ENCODE assay signal across 13 mouse cellular contexts in genomic region chr10:79991099-79991498, GRCm38 (mm10). TPM values are rescaled to one million over a fixed set of nuclear protein-coding genes. Genes with fewer than 3 reads are reported as not detected.
DNase-seq lines count a peak whose midpoint lies in the region; ATAC-seq and TF ChIP-seq lines count a peak whose summit lies in the region.
"Had no signal": no experiment of that assay in that cellular context is flagged by ENCODE, and none has a peak within 500 bp of the region (broad histone marks: within the 10 kb centered on the region; RNA-seq: fewer than 3 reads in every experiment).

No protein-coding gene starts in this region.

- 58% methylated on average over 12 of the region's 12 CpGs for WGBS in kidney, embryonic 14.5 days
- 75% methylated on average over 12 of the region's 12 CpGs for WGBS in intestine, embryonic 14.5 days

- no peak overlapping the region for H3K27ac ChIP-seq in kidney, embryonic 14.5 days (ENCODE audit: low read depth, low read length)
- no peak overlapping the region for H3K27ac ChIP-seq in testis, adult 2 months (ENCODE audit: control insufficient read depth, insufficient read depth, low read depth, low read length)
- no peak overlapping the region for H3K27ac ChIP-seq in intestine, embryonic 14.5 days (ENCODE audit: low read depth)

- peaks cover 32% of the 10 kb centered on the region for H3K36me3 ChIP-seq in kidney, embryonic 14.5 days (ENCODE audit: control insufficient read depth, insufficient read depth, low read length)
- no peaks in the 10 kb centered on the region for H3K36me3 ChIP-seq in testis, adult 2 months (ENCODE audit: control insufficient read depth, insufficient read depth, low read length)
- H3K36me3 ChIP-seq in intestine, embryonic 14.5 days (ENCODE audit: control insufficient read depth, insufficient read depth, low read length) = peaks cover 48% of the 10 kb centered on the region

- peaks cover 25% of the 10 kb centered on the region for H3K4me1 ChIP-seq in kidney, embryonic 14.5 days (ENCODE audit: control insufficient read depth, insufficient read depth, low read length)
- H3K4me1 ChIP-seq in testis, adult 2 months (ENCODE audit: control insufficient read depth, insufficient read depth, low read length) = peaks cover 22% of the 10 kb centered on the region
- peaks cover 27% of the 10 kb centered on the region for H3K4me1 ChIP-seq in intestine, embryonic 14.5 days (replicated peaks; ENCODE audit: control insufficient read depth, insufficient read depth, low read length)

- H3K9ac ChIP-seq in kidney, embryonic 14.5 days (ENCODE audit: low read depth, low read length) = no peak overlapping the region
- H3K9ac ChIP-seq in intestine, embryonic 14.5 days (ENCODE audit: low read length) = no peak overlapping the region

- no peaks in the 10 kb centered on the region for H3K27me3 ChIP-seq in kidney, embryonic 14.5 days (ENCODE audit: control insufficient read depth, insufficient read depth, low read length)
- H3K27me3 ChIP-seq in testis, adult 2 months (ENCODE audit: control insufficient read depth, insufficient read depth, low read length) = no peaks in the 10 kb centered on the region; the same call in 1 of the 2 replicates
- no peaks in the 10 kb centered on the region for H3K27me3 ChIP-seq in intestine, embryonic 14.5 days (replicated peaks; ENCODE audit: control insufficient read depth, insufficient read depth, low read length)

- H3K4me2 ChIP-seq in kidney, embryonic 14.5 days (replicated peaks; ENCODE audit: low read depth, low read length) = no peak overlapping the region; the same call in 1 of the 2 replicates
- peak overlapping the region; percentile 74 for H3K4me2 ChIP-seq in intestine, embryonic 14.5 days (ENCODE audit: low read length)

- no peak for ATAC-seq in kidney, embryonic 14.5 days (ENCODE audit: low FRiP score, low TSS enrichment)
- no peak for ATAC-seq in intestine, embryonic 14.5 days (replicated peaks; ENCODE audit: low FRiP score, low TSS enrichment, low read depth)

- DNase-seq in kidney, adult 11 months = no peak
- no peak for DNase-seq in testis, postnatal 14 days (ENCODE audit: low spot score)
- no peak for DNase-seq in intestine, embryonic 14.5 days (ENCODE audit: low spot score)
- DNase-seq in adrenal gland, postnatal 4 days (ENCODE audit: low spot score in 2 of 2) = no peak
- DNase-seq in retina, postnatal 1 day = no peak
- DNase-seq: adrenal gland, postnatal 14 days; cerebellum, adult 8-10 months; thymus, postnatal 14 days had no signal

- H3K4me3 ChIP-seq in kidney, embryonic 14.5 days (ENCODE audit: low read length) = peak overlapping the region; percentile 14
- peak overlapping the region; percentile 41 for H3K4me3 ChIP-seq in testis, adult 2 months (ENCODE audit: control insufficient read depth, low read depth, low read length)
- peak overlapping the region; percentile 18 for H3K4me3 ChIP-seq in intestine, embryonic 14.5 days (ENCODE audit: low read depth, low read length)

- no peak for TF ChIP-seq POLR2A in testis, adult 2 months (IDR thresholded peaks at IDR 0.05; ENCODE audit: control insufficient read depth, low read depth, low read length)

- TF ChIP-seq CTCF in testis, adult 2 months (IDR thresholded peaks at IDR 0.05; ENCODE audit: control insufficient read depth, insufficient read depth, insufficient replicate concordance, low read depth, low read length) = no peak

- H3K9me3 ChIP-seq in kidney, embryonic 14.5 days (ENCODE audit: control insufficient read depth, low read length) = peaks cover 9% of the 10 kb centered on the region; the same call in 1 of the 2 replicates
- peaks cover 6% of the 10 kb centered on the region; the same call in 1 of the 2 replicates for H3K9me3 ChIP-seq in intestine, embryonic 14.5 days (ENCODE audit: control insufficient read depth, low read length)

RNA-seq across cellular contexts. Expression of gene Cnn2, which starts 2.7 kb away (rescaled TPM):
- 186 and 220 TPM in 2 replicates for polyA plus RNA-seq in kidney, embryonic 14.5 days (2014; fragmentation: Nextera tagmentation; extraction: Ambion mirVana)
- 4.4 and 6.8 TPM in 2 replicates for polyA plus RNA-seq in testis, adult 2 months (2012; rRNA removed)
- polyA plus RNA-seq in intestine, embryonic 14.5 days (2014; fragmentation: Nextera tagmentation; extraction: Ambion mirVana) = 320 and 368 TPM in 2 replicates
- 10 to 100 TPM; 40.9 to 48.7 TPM for total RNA-seq in adrenal gland, postnatal 4 days (2021)

RNA-seq across cellular contexts. Expression of gene Abca7, which starts 5.2 kb away (rescaled TPM):
- polyA plus RNA-seq in kidney, embryonic 14.5 days (2014; fragmentation: Nextera tagmentation; extraction: Ambion mirVana) = 1.8 and 2.7 TPM in 2 replicates
- 2.2 and 2.3 TPM in 2 replicates for polyA plus RNA-seq in testis, adult 2 months (2012; rRNA removed)
- 3.7 and 3.8 TPM in 2 replicates for polyA plus RNA-seq in intestine, embryonic 14.5 days (2014; fragmentation: Nextera tagmentation; extraction: Ambion mirVana)
- total RNA-seq in adrenal gland, postnatal 4 days (2021) = 10 to 100 TPM; 21.9 to 23.0 TPM

RNA-seq across cellular contexts. Expression of gene Tmem259, which starts 7.0 kb away (rescaled TPM):
- 18.8 and 27.8 TPM in 2 replicates for polyA plus RNA-seq in kidney, embryonic 14.5 days (2014; fragmentation: Nextera tagmentation; extraction: Ambion mirVana)
- polyA plus RNA-seq in testis, adult 2 months (2012; rRNA removed) = 202 and 209 TPM in 2 replicates
- polyA plus RNA-seq in intestine, embryonic 14.5 days (2014; fragmentation: Nextera tagmentation; extraction: Ambion mirVana) = 14.4 and 17.5 TPM in 2 replicates
- total RNA-seq in adrenal gland, postnatal 4 days (2021) = 100 to 1,000 TPM; 146 to 147 TPM

RNA-seq across cellular contexts. Expression of gene Grin3b, which starts 20.6 kb away (rescaled TPM):
- polyA plus RNA-seq in kidney, embryonic 14.5 days (2014; fragmentation: Nextera tagmentation; extraction: Ambion mirVana) = 0.19 and 0.29 TPM in 2 replicates
- 17.4 and 18.9 TPM in 2 replicates for polyA plus RNA-seq in testis, adult 2 months (2012; rRNA removed)
- polyA plus RNA-seq in intestine, embryonic 14.5 days (2014; fragmentation: Nextera tagmentation; extraction: Ambion mirVana) = 0.23 and 0.28 TPM in 2 replicates
- under 1 TPM; 0.25 to 0.39 TPM for total RNA-seq in adrenal gland, postnatal 4 days (2021)
- total RNA-seq: adrenal gland, postnatal 14 days; hematopoietic stem cell, adult 5-6 weeks; neutrophil, adult 5-6 weeks had no signal
- polyA plus RNA-seq: large intestine, adult 2 months had no signal

RNA-seq across cellular contexts. Expression of gene Arhgap45, which starts 25.4 kb away (rescaled TPM):
- polyA plus RNA-seq in kidney, embryonic 14.5 days (2014; fragmentation: Nextera tagmentation; extraction: Ambion mirVana) = 4.8 and 7.7 TPM in 2 replicates
- polyA plus RNA-seq in testis, adult 2 months (2012; rRNA removed) = 2.1 and 3.4 TPM in 2 replicates
- 6.8 and 8.0 TPM in 2 replicates for polyA plus RNA-seq in intestine, embryonic 14.5 days (2014; fragmentation: Nextera tagmentation; extraction: Ambion mirVana)
- total RNA-seq in adrenal gland, postnatal 4 days (2021) = 1 to 10 TPM; 7.1 to 8.5 TPM

Comparison
In these comparisons a context has a peak if more than half of its experiments do, and no peak if none do; other contexts are left out.
1. RNA of gene Cnn2, which starts 2.7 kb away (polyA plus RNA-seq): 320 to 368 TPM in intestine, embryonic 14.5 days and 186 to 220 TPM in kidney, embryonic 14.5 days; 4.4 to 6.8 TPM in testis, adult 2 months; every median in the first group is over 10 times any median in the second.
2. Peak in every context shown above with its lines, with median percentiles within 50 percentile points of each other: H3K4me3 ChIP-seq.